Mouse (Mus musculus): Measurements from ENCODE around the gene Saysd1.

Gene Saysd1

GRCm38 (mm10) chr14:20165413-20165812 is 27.1 kb upstream of the Saysd1 start:
- in situ Hi-C loops (cut with MboI, MseI) = no loop called here

GRCm38 (mm10) chr14:20164438-20164837 is 26.1 kb upstream of the Saysd1 start:
- in situ Hi-C loops (cut with MboI, MseI) = no loop called here

- in situ Hi-C loops (cut with MboI, MseI) = no loop called here
These were observed 24.4 kb upstream of the Saysd1 start for GRCm38 (mm10) chr14:20162686-20163085.

GRCm38 (mm10) chr14:20158727-20159681 is 20.7 kb upstream of the Saysd1 start:
- in situ Hi-C loops (cut with MboI, MseI) = no loop called here

GRCm38 (mm10) chr14:20157595-20157994 is 19.3 kb upstream of the Saysd1 start:
- in situ Hi-C loops (cut with MboI, MseI) = no loop called here

GRCm38 (mm10) chr14:20155718-20156117 is 17.4 kb upstream of the Saysd1 start:
- in situ Hi-C loops (cut with MboI, MseI) = no loop called here

- in situ Hi-C loops (cut with MboI, MseI) = no loop called here
These were observed 16.6 kb upstream of the Saysd1 start for GRCm38 (mm10) chr14:20154937-20155336.

GRCm38 (mm10) chr14:20154245-20154644 is 15.9 kb upstream of the Saysd1 start:
- in situ Hi-C loops (cut with MboI, MseI) = no loop called here

GRCm38 (mm10) chr14:20149127-20150080 is 11.1 kb upstream of the Saysd1 start:
- in situ Hi-C loops (cut with MboI, MseI) = no loop called here

GRCm38 (mm10) chr14:20148514-20148913 is 10.2 kb upstream of the Saysd1 start:
- in situ Hi-C loops (cut with MboI, MseI) = no loop called here

GRCm38 (mm10) chr14:20147854-20148253 is 9.5 kb upstream of the Saysd1 start:
- in situ Hi-C loops (cut with MboI, MseI) = no loop called here

GRCm38 (mm10) chr14:20144093-20144492 is 5.8 kb upstream of the Saysd1 start:
- in situ Hi-C loops (cut with MboI, MseI) = no loop called here

- in situ Hi-C loops (cut with MboI, MseI) = no loop called here
These were observed 3.2 kb downstream of the Saysd1 start for GRCm38 (mm10) chr14:20134965-20135671.

- in situ Hi-C loops (cut with MboI, MseI) = loop anchor here (5.0 kb wide), 1 partner anchor 69 kb away; no protein-coding TSS in a partner anchor
These were observed 10.2 kb downstream of the Saysd1 start for GRCm38 (mm10) chr14:20128162-20128561.

- in situ Hi-C loops (cut with MboI, MseI) = loop anchor here (5.0 kb wide), 1 partner anchor 70 kb away; no protein-coding TSS in a partner anchor
These were observed 10.8 kb downstream of the Saysd1 start for GRCm38 (mm10) chr14:20127406-20128087.

- in situ Hi-C loops (cut with MboI, MseI) = no loop called here
These were observed 17.5 kb downstream of the Saysd1 start for GRCm38 (mm10) chr14:20120868-20121267.

GRCm38 (mm10) chr14:20120012-20120411 is 18.3 kb downstream of the Saysd1 start:
- in situ Hi-C loops (cut with MboI, MseI) = no loop called here

GRCm38 (mm10) chr14:20116149-20116605 is 22.2 kb downstream of the Saysd1 start:
- in situ Hi-C loops (cut with MboI, MseI) = no loop called here

GRCm38 (mm10) chr14:20114951-20115350 is 23.4 kb downstream of the Saysd1 start:
- in situ Hi-C loops (cut with MboI, MseI) = loop anchor here (5.0 kb wide), 1 partner anchor 147 kb away; no protein-coding TSS in a partner anchor

- in situ Hi-C loops (cut with MboI, MseI) = loop anchor here (5.0 kb wide), 1 partner anchor 148 kb away; no protein-coding TSS in a partner anchor
These were observed 24.4 kb downstream of the Saysd1 start for GRCm38 (mm10) chr14:20113964-20114363.
